Mouse (Mus musculus) T-cell, adult 2 months (primary cell): Measurements from ENCODE around the gene Lbhd2.
A peak's percentile ranks its signal among the peaks of the same experiment; 100 is the strongest.

Experiments used
- DNase-seq: peaks from one replicate; pipeline ENCODE4 v3.0.0; 2022; ENCODE audit warnings: low spot score

Gene Lbhd2

DNA sequence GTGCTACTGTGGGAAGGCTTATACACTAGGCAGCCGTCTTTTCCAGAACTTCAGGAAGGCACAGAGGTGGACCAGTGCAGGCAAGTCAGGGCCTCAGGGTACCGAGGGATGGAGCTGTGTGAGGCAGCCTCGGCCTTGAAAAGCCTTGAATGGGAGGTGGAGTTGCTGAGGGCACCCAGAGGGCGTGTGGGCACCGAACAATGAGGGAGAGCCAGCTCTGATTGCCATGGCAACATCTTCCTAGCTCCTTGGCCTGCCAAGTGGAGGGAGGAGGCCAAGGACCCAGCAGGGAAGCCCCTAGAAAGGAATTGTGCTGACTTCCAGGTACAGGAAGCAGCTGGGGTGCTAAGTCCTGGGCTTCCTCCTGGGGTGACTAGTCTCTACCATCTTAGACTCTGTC, 3.0 kb downstream of the Lbhd2 start:
- no peak for DNase-seq

DNA sequence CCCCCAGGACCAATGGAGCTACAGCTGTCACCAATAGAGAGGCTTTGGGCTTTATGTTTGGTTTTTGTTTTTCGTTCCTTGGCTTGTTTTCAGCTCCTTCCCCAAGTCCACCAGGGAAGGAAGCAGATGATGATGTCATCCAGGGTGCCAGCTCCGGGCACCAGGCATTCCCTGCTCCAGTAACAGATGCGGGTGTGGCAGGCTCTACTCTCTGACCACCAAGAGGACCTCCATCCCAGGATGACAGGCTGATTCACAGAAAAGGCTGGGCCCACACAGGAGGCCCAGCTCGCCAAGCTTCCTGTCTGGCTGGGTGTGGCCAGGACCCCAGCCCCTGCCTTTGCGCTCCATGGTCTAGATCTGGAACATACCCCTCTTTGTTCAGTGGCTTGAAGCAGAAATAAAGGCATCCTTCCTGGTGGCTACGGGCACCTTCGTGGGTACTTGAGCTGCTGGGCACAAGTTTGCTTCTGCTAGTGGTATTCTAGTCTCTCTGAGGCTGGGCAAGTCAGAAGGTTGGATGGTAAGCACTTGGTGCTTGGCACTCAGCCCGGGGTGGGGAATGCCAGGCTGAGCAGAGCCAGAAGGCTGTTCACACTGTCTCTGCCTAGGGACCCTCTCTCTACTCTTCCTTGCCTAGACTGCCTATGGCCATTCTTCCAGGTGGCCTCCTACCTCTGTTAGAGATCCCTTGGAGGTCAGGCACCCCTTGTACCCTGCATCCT, 5.2 kb downstream of the Lbhd2 start:
- no peak for DNase-seq

DNA sequence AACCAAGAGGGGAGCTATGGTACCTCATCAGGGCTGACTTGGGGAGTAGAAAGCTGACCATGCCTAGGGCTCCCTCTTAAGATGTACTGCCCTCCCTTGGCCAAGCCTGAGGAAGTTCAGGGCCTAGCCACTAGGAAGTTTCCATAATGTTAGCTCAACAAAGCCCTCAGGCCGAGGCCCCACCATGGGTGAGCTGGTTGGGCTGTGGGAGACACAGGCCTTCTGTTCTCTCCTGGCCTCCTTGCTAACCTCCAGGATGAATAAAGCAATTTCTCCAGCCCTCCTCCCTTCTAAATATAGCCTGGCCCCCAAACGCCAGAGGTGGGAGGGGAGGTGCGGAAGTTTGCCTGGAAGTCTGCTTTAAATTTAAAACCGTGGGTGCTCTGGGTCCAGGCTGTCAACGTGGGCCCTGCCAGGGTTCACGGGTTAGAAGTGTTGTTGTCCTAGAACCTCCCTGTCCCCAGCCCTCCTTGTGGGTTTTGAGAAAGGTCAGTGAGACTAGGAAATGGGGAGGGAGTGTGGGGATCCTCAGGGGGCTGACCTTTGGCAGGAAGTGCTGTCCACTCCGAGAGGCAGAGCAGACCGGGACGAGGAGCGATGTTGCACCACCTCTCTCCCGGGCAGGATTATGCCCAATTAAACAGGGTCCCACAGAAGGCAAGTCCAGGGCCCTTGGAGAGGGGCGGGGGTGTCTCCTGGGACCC, 6.1 kb downstream of the Lbhd2 start:
- no peak for DNase-seq

DNA sequence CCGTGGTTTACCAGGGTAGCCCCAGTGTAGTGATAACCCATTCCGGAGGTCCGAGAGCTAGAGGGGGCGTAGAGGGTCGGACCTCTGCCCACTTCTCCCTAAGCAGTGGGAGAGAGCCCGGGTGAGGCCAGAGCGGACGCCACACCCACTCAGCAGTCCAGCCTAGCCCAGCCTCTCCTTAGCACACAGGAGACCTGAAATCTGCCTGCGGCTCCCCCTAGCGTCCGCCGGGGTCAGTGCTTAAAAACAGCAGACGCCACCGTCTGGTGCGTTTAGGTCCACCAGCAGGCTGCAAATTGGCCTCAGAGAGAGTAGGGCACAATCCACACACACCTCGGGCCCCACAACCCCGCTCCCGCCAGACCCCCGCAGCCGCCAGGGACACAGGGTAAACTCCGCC, 6.7 kb downstream of the Lbhd2 start:
- DNase-seq, result peak; percentile 45

DNA sequence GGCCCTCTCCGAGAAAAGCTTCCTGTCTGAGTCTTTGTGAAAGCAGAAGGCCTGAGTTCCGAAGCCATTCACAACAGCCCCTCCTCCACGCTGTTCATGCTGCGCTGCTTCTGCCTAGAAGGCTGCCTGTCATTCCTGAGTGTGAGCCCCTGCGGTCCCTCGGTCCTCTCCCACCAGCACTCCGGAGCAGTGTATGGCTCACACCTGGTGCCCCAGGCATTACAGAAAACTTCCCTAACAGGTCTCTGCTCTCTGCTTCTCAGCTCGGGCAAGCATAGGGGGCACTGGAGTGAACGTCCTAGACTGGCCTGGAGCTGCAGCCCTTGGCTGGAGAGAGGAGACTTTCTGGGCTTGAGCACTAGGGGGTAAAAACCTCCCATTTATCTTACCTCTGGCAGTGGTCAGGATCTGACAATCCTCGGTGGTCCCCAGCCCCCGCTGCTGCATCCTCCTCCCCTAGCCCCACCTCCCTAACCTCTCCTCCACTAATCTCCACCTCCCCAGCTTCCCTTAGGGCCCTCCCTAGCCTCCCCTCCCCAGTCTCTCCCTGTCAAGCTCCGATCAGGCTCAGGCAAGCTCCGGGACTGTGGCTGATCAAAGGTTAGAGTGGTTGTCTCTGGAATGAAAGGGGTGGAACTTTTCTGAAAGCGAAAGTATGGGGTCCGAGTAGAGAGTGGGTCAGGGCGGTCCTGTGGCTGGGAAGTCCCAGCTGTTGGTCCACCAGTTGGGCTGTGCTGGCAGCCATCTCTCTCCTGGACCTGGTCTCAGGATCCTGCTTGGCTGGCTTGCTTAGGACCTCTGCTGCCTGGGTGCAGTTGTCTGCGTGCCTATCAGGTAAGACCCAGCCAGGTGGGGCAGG, 10.5 kb downstream of the Lbhd2 start, which contains the start of gene Exoc3l4:
Gene Exoc3l4 (plus strand): TSS at position 97 of the 859 bp plus-strand sequence.
- no peak for DNase-seq

DNA sequence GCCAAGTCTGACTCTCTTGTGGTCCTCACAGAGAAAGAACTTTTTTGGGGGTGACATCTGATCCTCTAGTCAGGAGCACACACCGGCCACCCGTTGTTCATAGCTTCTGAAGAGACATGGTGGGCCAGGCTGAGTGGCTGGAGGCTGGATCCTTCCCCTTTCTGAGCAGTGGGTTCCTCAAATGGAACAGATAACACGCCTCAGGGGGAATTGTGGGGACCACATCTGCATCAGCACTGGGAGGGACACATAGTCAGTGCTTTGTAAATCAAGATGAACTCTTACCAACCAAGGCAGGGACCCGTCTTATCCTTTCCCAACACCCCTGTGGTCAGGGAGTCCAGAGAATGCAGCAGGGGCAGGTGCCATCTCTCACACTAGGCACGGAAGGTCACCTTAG, 13.3 kb downstream of the Lbhd2 start:
- no peak for DNase-seq

DNA sequence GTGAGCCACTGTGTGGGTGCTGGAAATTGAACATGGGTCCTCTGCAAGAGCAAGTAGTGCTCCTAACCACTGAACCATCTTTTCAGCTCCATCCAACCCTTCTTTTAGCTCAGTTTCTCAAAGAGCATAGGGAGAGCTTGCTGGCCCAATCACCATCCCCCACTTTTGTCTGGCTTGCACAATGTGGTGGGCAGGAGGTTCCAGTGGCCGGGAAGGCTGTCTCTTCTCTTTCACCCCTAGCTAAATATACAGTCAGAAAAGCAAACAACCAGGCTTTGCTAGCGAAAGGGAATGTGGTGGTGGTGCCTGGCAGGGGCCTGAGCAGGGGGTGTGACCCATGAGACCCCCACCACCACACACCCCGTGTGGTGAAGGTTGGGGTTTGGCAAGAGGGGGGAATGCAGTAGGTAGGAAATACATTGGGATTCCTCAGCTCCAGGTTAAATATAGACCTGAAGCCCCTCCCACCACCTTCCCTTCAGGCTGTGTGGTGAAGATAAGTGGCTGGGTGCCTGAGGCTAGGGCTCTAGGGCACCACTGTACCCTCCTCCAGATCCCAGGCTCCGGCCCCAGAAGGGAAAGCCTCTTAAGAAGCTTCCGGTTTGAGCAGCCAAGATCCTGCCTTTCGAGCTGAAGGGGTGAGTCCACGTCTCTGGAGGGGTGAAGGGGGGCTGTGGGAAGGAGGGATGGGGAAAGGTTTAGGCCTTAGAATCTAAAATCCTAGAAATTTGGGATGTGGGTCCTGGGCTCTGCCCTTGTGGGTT, 14.5 kb downstream of the Lbhd2 start:
- DNase-seq, result no peak

DNA sequence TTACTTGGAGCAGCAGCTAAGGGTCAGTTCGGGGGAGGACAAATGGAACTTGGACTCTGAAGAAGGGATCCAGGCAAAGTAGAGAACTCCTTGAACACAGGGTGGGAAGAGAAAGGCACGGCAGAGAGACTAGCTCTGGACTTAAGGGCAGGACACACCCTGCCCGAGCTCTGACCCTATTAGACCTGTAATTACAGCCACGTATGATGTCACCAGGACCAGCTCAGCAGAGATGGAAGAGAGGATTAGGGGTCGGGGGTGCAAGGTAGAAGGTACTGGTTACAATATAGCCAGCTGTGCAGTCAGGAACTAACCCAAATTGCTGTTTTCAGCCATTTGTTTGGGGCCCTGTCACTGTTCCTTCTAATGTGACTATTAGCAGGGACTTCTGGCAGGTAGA, 16.2 kb downstream of the Lbhd2 start:
- no peak for DNase-seq

DNA sequence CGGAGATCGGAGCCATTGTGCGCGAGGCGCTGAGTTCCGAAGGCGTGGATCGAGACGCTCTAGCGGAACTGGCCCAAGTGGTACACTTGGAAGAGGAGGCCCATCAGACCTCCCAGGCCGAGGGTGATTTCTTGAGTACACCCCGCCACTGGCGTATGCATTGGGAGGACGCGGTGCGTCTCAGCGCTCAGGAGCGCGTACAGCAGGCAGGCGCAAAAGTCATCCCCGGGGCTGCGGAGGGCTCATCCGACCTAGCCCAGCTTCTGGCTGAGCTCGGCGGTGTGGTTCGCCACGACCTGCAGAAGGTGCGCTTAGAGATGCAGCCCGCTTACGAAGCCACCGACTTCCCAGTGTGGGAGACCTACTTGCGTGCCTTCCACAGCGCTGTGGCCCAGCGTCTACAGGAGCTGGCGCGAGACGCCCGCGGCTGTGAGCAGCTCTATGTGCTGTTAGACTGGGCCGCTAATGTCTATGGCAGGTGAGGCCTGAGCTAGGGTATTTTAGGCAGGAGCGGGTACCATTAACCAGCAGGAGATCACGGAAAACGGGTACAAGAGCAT, 17.0 kb downstream of the Lbhd2 start:
- no peak for DNase-seq

DNA sequence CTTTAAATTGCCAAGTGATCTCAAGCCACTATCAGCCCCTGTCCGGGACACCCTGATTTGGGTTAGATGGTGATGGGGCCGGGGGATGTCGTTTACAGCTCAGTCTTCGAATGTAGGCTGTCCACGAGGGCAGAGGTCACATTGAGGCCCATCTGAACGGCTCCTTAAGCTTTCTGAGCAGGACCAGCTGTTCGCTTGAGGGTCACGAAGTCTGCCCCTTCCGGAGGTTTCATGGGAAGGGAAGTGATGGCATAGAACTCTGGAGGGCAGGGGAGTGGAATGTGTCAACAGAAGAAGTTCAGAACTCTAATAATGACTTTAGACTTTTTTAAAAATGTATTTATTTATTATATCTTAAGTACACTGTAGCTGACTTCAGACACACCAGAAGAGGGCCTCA, 17.9 kb downstream of the Lbhd2 start:
- DNase-seq, result no peak

DNA sequence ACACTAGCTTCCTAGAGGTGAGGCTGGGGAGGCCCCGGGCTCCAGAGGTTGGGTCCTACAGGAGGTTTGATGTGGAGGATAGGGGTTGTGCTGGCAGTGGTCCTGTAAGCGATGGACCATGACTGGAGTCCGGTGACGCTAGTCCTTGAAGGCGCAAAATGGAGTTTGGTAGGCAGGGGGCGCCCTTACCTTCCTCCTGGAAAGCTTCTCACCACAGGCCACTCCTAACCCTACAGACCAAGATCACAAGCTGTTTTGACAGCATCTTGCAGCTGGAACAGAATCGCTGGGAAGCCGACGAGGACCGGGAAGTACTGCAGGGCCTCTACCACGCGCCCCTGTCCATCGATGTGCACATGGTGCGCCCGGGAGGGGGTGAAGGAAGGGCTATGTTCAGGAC, 18.6 kb downstream of the Lbhd2 start:
- no peak for DNase-seq

DNA sequence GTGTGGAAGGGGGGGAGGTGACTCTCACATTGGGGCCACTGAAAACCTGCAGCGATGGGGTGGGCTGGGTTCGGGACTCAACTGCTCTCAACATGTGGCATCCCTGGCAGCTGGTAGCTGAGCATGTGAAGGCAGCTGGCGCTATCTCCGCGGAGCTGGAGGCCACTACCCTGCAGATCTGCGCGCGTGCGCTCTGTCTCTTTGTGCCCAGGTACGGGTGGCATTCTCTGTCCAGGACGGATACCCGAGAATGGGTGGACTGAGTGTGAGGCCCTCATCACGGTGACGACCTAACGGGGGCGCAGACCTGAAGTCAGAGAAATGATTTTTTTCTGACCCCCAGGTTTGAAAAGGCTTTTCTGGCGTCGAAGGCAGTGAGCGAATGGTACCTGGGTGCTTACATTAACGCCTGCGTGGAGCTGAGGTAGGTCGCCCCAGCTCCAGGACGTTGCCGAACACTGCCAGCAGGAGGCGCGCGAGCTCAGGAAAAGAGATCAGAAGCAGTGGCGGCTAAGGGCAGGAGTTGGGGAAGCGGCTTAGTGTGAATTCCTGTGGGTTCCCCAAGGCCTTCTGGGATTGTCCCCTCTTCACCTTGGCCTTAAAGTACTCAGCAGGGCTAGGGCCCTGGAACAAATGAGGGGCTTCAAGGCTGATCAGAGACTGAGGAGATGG, 19.3 kb downstream of the Lbhd2 start:
- DNase-seq, result peak; percentile 26

DNA sequence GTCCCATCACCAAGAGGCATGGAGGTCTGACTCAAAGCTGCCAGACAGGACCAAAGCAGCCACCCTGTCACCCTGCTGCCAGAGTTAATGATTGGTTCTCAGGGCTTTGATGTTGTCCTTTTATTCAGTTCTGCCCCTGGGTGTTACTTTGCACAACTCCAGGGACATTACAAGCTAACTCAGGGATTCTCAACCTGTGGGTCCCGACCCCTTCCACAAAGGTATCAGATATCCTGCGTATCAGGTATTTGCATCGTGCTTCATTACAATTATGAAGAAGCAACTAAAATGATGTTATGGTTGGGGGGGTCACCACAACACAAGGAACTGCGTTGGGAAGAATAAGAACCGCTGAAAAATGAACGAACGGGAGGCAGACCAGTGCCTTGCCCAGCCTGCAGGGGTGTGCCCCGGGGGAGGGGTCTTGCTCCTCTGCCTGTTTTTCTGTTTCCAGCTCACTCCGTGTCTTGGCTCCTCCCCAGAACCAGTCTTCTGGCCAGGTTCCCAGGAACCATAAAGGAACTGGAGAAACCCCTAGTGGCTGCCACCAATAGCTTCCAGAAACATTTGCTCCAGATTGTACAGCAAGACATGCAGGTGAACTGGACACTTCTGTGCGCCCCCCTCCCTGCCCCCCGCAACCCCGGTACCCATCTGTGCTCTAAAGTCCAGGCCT, 21.0 kb downstream of the Lbhd2 start:
- DNase-seq, result no peak

DNA sequence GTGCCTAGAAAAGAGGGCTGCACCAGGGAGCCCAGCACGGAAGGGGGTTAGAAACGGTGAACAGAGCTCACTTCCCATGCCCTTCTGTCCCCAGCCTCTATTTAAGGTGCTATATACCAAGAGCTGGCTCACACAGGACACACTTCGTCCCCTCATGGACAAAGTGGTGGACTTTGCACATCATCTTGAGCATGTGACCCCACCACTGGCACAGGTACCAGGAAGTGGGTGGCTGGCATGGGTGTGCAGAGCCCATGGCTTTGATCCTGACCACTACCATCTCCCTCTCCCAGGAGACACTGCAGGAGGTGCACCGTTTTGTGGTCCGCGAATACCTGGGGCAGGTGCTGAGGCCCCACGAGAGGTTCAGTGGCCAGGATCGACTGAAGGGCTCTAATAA, 21.8 kb downstream of the Lbhd2 start:
- no peak for DNase-seq

DNA sequence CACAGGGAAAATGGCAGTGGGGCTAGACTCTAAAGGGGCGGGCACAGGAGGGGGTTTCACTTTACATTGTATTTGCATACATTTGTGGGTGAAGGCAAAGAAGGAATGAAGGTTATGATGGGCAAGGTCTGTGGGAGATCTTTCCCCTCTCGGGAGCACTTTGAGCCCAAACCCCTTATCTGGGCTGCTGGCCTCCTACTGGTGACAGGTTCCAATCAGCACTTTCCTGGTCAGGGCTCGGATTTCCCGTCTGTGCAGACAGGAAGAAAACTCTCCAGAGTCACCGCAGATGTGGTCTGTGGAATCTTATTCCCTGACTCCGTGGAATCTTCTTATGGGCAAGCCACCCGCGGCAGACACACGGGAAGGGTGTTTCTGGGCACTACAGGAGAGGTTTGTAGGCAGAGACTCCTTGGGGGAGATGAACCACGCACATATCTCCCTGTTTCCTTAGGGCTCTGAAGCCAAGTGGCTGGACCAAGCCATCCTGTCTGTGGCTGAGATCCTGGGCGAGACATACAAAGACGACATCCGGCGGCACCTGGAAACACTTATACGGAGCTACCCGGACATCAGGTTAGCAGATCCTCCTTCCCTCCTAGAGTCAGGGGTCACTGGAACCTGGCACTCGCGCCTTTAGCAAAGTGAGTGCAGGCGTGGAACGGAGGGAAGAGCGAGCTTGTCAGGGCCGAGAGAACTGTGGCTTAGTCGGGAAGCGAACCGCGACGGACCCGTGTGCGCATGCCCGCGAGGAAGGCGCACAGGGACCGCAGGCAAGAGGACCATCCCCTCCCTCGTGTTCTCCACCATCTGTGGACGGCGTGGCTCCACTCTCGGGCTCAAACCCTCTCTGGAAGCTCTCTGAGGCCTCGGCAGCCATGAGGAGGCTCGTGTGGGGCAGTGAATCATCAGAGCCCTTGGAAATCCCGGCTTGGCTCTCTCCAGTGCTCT, 22.6 kb downstream of the Lbhd2 start:
- no peak for DNase-seq

DNA sequence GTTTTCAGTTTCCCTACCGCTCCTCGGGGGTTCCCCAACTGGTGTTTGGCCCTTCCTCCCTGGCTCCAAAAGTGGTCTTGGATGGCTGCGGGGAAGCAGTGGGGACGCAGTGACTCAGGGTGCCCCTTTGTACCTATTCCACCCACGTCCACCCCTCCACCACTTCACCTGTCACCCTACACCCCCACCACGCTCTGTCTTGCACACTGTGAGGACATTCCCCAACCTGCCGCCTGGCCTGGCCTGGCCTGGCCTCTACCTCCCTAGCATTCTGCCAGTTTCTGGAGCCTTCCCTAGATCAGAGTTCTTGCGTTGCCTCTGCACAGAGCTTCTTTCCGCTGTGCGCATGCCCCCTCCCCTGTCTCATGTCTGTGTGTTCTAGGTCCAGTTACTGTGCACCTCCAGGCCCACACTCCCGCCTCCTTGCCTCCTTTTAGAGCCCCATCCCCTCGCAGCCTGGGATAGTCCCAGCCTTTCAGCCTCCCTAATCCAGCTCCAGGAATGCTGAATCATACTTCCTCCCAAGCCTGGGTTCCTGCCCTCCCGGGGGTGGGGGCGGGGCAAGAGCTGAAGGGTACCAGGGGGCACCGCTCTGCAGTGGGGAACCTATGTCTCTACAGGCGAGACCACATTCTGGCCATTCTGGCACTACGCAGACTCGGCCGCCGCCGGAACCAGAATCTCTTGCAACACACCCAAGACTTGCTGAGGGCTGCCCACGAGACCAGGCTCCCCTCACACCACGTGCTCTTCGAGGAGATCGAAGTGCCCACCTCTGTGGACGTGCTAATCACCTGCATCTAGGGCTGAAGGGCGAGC, 23.6 kb downstream of the Lbhd2 start:
- DNase-seq, result no peak

DNA sequence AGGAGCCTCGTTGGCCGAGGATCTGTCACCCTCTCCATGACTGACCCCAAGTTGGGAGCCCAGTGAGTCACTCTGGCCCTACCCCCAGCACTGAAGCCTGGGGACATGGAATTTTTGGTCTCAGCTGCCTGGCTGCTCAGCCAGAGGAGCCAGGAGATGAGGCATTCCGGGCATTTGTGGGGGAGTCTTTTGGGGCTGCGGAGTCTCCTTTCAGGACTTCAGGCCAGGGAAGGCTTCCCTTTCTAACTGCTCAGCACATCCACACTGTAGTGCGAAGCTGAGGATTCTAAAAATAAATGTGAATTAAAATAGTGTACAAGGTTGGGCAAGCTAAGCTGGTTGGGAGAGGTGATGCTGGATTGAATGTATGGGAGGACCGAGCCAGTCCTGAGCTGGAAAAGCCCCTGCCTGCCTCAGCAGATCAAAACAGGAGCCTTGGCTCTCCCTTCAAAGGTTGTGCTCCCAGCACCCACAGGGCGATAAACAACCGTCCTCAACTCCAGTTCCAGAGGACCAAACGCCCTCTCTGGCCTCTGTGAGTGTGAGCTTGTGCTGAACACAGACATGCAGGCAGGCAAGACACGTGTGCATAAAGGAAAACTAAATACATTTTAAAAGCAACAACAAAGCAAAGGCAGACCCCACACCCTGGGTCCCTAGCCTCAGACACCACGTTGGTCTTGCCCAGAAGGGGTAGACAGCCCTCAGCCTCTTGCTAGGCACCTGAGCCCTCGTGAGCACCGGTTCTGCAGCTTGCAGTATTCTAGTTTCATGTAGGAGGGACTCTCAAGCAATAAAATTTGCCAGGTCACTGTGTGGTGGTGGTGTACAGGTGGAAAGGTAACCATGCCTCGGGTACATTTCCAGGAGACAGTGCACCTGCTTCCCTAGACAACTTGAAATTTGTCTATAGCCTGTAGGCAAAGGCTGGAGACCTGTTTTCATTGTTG, 24.5 kb downstream of the Lbhd2 start:
- DNase-seq, result no peak
